Mouse (Mus musculus): ENCODE measurements around the gene Cenpi. TPM values are rescaled to one million over a fixed set of nuclear protein-coding genes. Genes with fewer than 3 reads are reported as not detected.

Cenpi gene
- total and polyA plus RNA-seq, 3 experiments = 11.6 to 40.9 (median 22.2) TPM

DNA sequence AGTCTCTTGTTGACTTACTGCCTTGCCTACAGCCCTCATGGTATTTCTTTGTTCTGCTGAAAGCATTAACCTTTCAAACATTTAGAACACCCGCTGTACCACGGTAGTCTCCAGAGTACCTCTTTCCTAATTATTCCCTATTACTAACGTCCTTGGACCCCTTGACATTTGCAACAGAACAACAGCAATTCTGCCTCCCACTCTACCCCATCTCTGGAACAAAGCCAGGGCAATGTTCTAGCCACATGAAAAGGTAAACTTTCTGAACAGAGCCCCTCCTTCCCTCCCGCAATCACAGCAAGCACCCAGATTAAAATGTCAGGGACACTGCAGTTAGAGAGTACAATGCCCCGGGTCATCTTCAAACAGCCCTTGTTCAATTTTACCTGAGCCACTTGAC is 46.7 kb upstream of the Cenpi start:
- dilution Hi-C loops (cut with MboI; ENCODE audit: extremely low pct_ligation_motif_present, extremely low pct_unique_long_range_greater_than_20kb, low sequenced_read_pairs) = no loop called here
- no peak for DNase-seq (ENCODE audit: extremely low read depth)

DNA sequence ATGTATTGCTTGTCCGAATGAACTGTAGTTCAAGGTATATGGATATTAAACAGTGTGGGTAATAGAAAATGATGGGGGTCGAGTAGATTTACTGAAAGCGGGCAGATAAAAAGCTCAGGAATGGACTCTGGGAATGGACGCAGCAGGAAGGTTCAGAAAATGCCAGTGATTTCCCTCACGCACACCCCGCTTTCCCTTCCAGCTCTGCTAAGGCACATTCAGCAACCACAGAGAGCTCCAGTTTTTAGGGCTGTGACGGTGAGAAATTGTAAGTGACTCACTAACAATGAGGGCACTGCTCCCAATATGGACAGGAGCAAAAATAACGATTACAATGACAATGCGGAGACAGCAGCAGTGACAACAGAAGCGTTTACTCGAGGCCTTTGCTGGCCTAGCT is 45.8 kb upstream of the Cenpi start:
- dilution Hi-C loops (cut with MboI; ENCODE audit: extremely low pct_ligation_motif_present, extremely low pct_unique_long_range_greater_than_20kb, low sequenced_read_pairs) = no loop called here
- Histone ChIP-seq H3K4me2 (ENCODE audit: insufficient read depth, low read depth, poor library complexity, severe bottlenecking) (no peak overlapping the region), H3K4me3 (replicated peaks in 1 of 3; ENCODE audit: low read depth in 2 of 3, low read length in 2 of 3, poor library complexity in 1 of 3) (no peak overlapping the region), H3K79me2 (replicated peaks; ENCODE audit: control insufficient read depth, extremely low read depth, insufficient read depth, poor library complexity, severe bottlenecking) (no peaks in the 10 kb centered on the region), H3K27me3 (replicated peaks) (no peaks in the 10 kb centered on the region), H3K36me3 (replicated peaks in 1 of 2; ENCODE audit: control insufficient read depth in 1 of 2, insufficient read depth in 1 of 2, low read length in 1 of 2) (peaks cover 49 to 77% of the 10 kb centered on the region in 2 experiments), H3K4me1 (ENCODE audit: control insufficient read depth in 1 of 2, insufficient read depth in 2 of 2) (no peaks in the 10 kb centered on the region), H3K27ac (ENCODE audit: insufficient read depth, low read depth) (no peak overlapping the region), H3K9ac (ENCODE audit: insufficient read depth, low read depth) (no peak overlapping the region), H3K9me3 (replicated peaks; ENCODE audit: low read length) (no peaks in the 10 kb centered on the region)
- in situ Hi-C loops (cut with MboI; ENCODE audit: low pct_ligation_motif_present, low pct_unique_long_range_greater_than_20kb, low sequenced_read_pairs) = no loop called here
- TF ChIP-seq RCOR1 (conservative IDR thresholded peaks at IDR 0.05; ENCODE audit: low read depth, low read length) = no peak
- TF ChIP-seq CHD1 (IDR thresholded peaks at IDR 0.05; ENCODE audit: low read depth, low read length) = no peak
- no peak for TF ChIP-seq CTCF (conservative IDR thresholded peaks at IDR 0.05 in 1 of 2, IDR thresholded peaks at IDR 0.05 in 1 of 2; ENCODE audit: low read depth in 2 of 2, low read length in 2 of 2)
- no peak for TF ChIP-seq ZKSCAN1 (IDR thresholded peaks at IDR 0.05; ENCODE audit: borderline replicate concordance, low read depth, low read length)
- DNase-seq (ENCODE audit: extremely low read depth) = no peak

More for the DNA sequence above, 46.7 kb upstream of the Cenpi start:
- no peaks in the 10 kb centered on the region for H3K4me1 ChIP-seq (ENCODE audit: control insufficient read depth in 1 of 2, insufficient read depth in 2 of 2)
- H3K9me3 ChIP-seq (replicated peaks; ENCODE audit: low read length) = no peaks in the 10 kb centered on the region
- no peak overlapping the region for H3K9ac ChIP-seq (ENCODE audit: insufficient read depth, low read depth)
- no peak overlapping the region for H3K27ac ChIP-seq (ENCODE audit: insufficient read depth, low read depth)
- H3K79me2 ChIP-seq (replicated peaks; ENCODE audit: control insufficient read depth, extremely low read depth, insufficient read depth, poor library complexity, severe bottlenecking) = no peaks in the 10 kb centered on the region
- peaks cover 45 to 73% of the 10 kb centered on the region in 2 experiments for H3K36me3 ChIP-seq (replicated peaks in 1 of 2; ENCODE audit: control insufficient read depth in 1 of 2, insufficient read depth in 1 of 2, low read length in 1 of 2)
- TF ChIP-seq JUND (conservative IDR thresholded peaks at IDR 0.05; ENCODE audit: low read depth, low read length) (no peak), E2F4 (IDR thresholded peaks at IDR 0.05; ENCODE audit: insufficient replicate concordance, low read depth, low read length) (no peak), USF1 (IDR thresholded peaks at IDR 0.05; ENCODE audit: low read depth, low read length) (no peak), CHD1 (IDR thresholded peaks at IDR 0.05; ENCODE audit: low read depth, low read length) (no peak), MEF2A (IDR thresholded peaks at IDR 0.05; ENCODE audit: borderline replicate concordance, low read depth, low read length) (no peak), HCFC1 (IDR thresholded peaks at IDR 0.05; ENCODE audit: low read depth, low read length) (no peak), EP300 (IDR thresholded peaks at IDR 0.05; ENCODE audit: low read length) (no peak), GABPA (IDR thresholded peaks at IDR 0.05; ENCODE audit: insufficient replicate concordance, low read depth, low read length) (no peak), SMC3 (IDR thresholded peaks at IDR 0.05; ENCODE audit: low read depth, low read length) (no peak)
- no peak overlapping the region for H3K4me3 ChIP-seq (replicated peaks in 1 of 3; ENCODE audit: low read depth in 2 of 3, low read length in 2 of 3, poor library complexity in 1 of 3)
- no peaks in the 10 kb centered on the region for H3K27me3 ChIP-seq (replicated peaks)
- no peak overlapping the region for H3K4me2 ChIP-seq (ENCODE audit: insufficient read depth, low read depth, poor library complexity, severe bottlenecking)
- in situ Hi-C loops (cut with MboI; ENCODE audit: low pct_ligation_motif_present, low pct_unique_long_range_greater_than_20kb, low sequenced_read_pairs) = no loop called here

DNA sequence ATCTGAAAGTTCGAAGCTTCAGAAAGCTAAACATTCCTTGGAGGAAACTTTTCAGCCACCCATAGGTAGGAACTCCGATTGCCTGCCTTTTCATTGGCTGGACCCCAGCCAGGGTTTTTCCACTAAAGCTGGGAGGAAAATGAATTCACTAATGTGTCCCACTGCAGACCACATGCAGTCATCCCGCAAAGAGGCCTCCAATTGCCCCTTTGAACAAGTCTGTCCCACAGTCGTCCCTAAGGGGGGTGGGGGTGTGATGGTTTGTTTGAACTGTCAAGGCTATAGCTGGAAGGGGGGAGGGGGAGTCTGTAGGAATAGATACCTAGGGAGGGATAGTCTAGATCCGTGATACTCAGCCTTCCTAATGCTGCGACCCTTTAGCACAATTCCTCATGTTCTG is 32.2 kb upstream of the Cenpi start:
- peaks cover 0 to 6% of the 10 kb centered on the region in 2 experiments; a peak in 1 of 4 replicates for H3K4me1 ChIP-seq (ENCODE audit: control insufficient read depth in 1 of 2, insufficient read depth in 2 of 2)
- H3K36me3 ChIP-seq (replicated peaks in 1 of 2; ENCODE audit: control insufficient read depth in 1 of 2, insufficient read depth in 1 of 2, low read length in 1 of 2) = peaks cover 0 to 6% of the 10 kb centered on the region in 2 experiments
- dilution Hi-C loops (cut with MboI; ENCODE audit: extremely low pct_ligation_motif_present, extremely low pct_unique_long_range_greater_than_20kb, low sequenced_read_pairs) (no loop called here), in situ Hi-C loops (cut with MboI; ENCODE audit: low pct_ligation_motif_present, low pct_unique_long_range_greater_than_20kb, low sequenced_read_pairs) (no loop called here)
- H3K27me3 ChIP-seq (replicated peaks) = no peaks in the 10 kb centered on the region
- H3K4me2 ChIP-seq (ENCODE audit: insufficient read depth, low read depth, poor library complexity, severe bottlenecking) = peak overlapping the region; percentile 81
- peak; percentile 52 for DNase-seq (ENCODE audit: extremely low read depth)
- H3K9me3 ChIP-seq (replicated peaks; ENCODE audit: low read length) = no peaks in the 10 kb centered on the region
- peak overlapping the region; percentile 46; the same call in 1 of the 2 replicates for H3K9ac ChIP-seq (ENCODE audit: insufficient read depth, low read depth)
- no peak overlapping the region for H3K27ac ChIP-seq (ENCODE audit: insufficient read depth, low read depth)
- H3K4me3 ChIP-seq (replicated peaks in 1 of 3; ENCODE audit: low read depth in 2 of 3, low read length in 2 of 3, poor library complexity in 1 of 3) = peak overlapping the region; percentile 54 to 75 (median 66)
- H3K79me2 ChIP-seq (replicated peaks; ENCODE audit: control insufficient read depth, extremely low read depth, insufficient read depth, poor library complexity, severe bottlenecking) = peaks cover 9% of the 10 kb centered on the region; the same call in 1 of the 2 replicates
- TF ChIP-seq MAFK (IDR thresholded peaks at IDR 0.05; ENCODE audit: insufficient replicate concordance, low read length) = no peak
- no peak for TF ChIP-seq RAD21 (IDR thresholded peaks at IDR 0.05; ENCODE audit: low read depth, low read length)
- TF ChIP-seq SMC3 (IDR thresholded peaks at IDR 0.05; ENCODE audit: low read depth, low read length) = no peak
- no peak for TF ChIP-seq E2F4 (IDR thresholded peaks at IDR 0.05; ENCODE audit: insufficient replicate concordance, low read depth, low read length)
- no peak for TF ChIP-seq NELFE (IDR thresholded peaks at IDR 0.05; ENCODE audit: low read depth, low read length)
- TF ChIP-seq MAZ (IDR thresholded peaks at IDR 0.05; ENCODE audit: low read depth, low read length) = no peak
- TF ChIP-seq ETS1 (conservative IDR thresholded peaks at IDR 0.05; ENCODE audit: low read depth, low read length) = 0 out of 2 replicates have a peak, but pooled peaks have one; percentile 10
- TF ChIP-seq ZMIZ1 (IDR thresholded peaks at IDR 0.05; ENCODE audit: low read depth, low read length) = no peak
- no peak for TF ChIP-seq TCF12 (IDR thresholded peaks at IDR 0.05; ENCODE audit: low read depth, low read length)
- no peak for TF ChIP-seq ZNF384 (IDR thresholded peaks at IDR 0.05; ENCODE audit: low read depth, low read length)
- peak; percentile 46; the same call in 1 of the 2 replicates for TF ChIP-seq SIN3A (IDR thresholded peaks at IDR 0.05; ENCODE audit: low read length)
- no peak for TF ChIP-seq MAX (IDR thresholded peaks at IDR 0.05; ENCODE audit: low read length)
- no peak for TF ChIP-seq MXI1 (IDR thresholded peaks at IDR 0.05; ENCODE audit: low read depth, low read length)
- TF ChIP-seq UBTF (IDR thresholded peaks at IDR 0.05; ENCODE audit: low read depth, low read length) = no peak
- no peak for TF ChIP-seq CTCF (conservative IDR thresholded peaks at IDR 0.05 in 1 of 2, IDR thresholded peaks at IDR 0.05 in 1 of 2; ENCODE audit: low read depth in 2 of 2, low read length in 2 of 2)
- TF ChIP-seq KAT2A (IDR thresholded peaks at IDR 0.05; ENCODE audit: insufficient replicate concordance, low read length) = no peak
